Mouse (Mus musculus) forebrain, embryonic 13.5 days (tissue): ENCODE measurements at regions not wholly inside any gene's neighbourhood (a gene's known extent, or its start where the extent isn't known, plus 50 kb on each side); places are given as distances from the start of the nearest gene placed in this dataset.
"Not testable (repeated sequence)": the region's sequence is repeated elsewhere in the genome, so short reads cannot be mapped to it uniquely, and the experiment has no call there.

Experiments
- ATAC-seq: fragments of 200-750 bp; cut with Nextera tagmentation; 2 replicates; pipeline ENCODE4 v1.8.0; 2017
- H3K27ac ChIP-seq: fragments of 300-500 bp; sonication (generic); 2 replicates; pipeline ENCODE4 v1.5.1; 2015; ENCODE audit warnings: inconsistent platforms, mild to moderate bottlenecking, moderate library complexity
- H3K27me3 ChIP-seq: fragments of 300-500 bp; sonication (generic); 2 replicates; pipeline ENCODE4 v1.6.1; 2015; ENCODE audit warnings: mild to moderate bottlenecking, inconsistent platforms
- H3K36me3 ChIP-seq: fragments of 300-500 bp; sonication (generic); 2 replicates; pipeline ENCODE4 v1.6.1; 2015; ENCODE audit warnings: mild to moderate bottlenecking, inconsistent platforms; ENCODE audit not compliant: poor library complexity, severe bottlenecking
- H3K4me1 ChIP-seq: fragments of 300-500 bp; sonication (generic); 2 replicates; pipeline ENCODE4 v1.6.1; 2015; ENCODE audit warnings: inconsistent platforms
- H3K4me2 ChIP-seq: fragments of 300-500 bp; sonication (generic); 2 replicates; pipeline ENCODE4 v1.6.1; 2015; ENCODE audit warnings: inconsistent platforms, mild to moderate bottlenecking, moderate library complexity
- H3K4me3 ChIP-seq: fragments of 300-500 bp; sonication (generic); 2 replicates; pipeline ENCODE4 v1.5.1; 2015; ENCODE audit warnings: mild to moderate bottlenecking, inconsistent platforms
- H3K9ac ChIP-seq: fragments of 300-500 bp; sonication (generic); 2 replicates; pipeline ENCODE4 v1.6.1; 2015; ENCODE audit warnings: mild to moderate bottlenecking, inconsistent platforms
- H3K9me3 ChIP-seq: fragments of 300-500 bp; sonication (generic); replicated peaks from 2 replicates; pipeline ENCODE4 v1.6.1; 2016; ENCODE audit warnings: inconsistent platforms
- WGBS: fragments of 180-500 bp; shearing (Covaris S2); methylation state at CpG from one replicate; pipeline ENCODE4 v1.1.7; 2015; 5-methylcytosine and 5-hydroxymethylcytosine counted together

GRCm38 (mm10) chr12:45476881-45477280, 402.4 kb upstream of the Stxbp6 start:
- Histone ChIP-seq H3K4me3 (no peak overlapping the region), H3K36me3 (no peaks in the 10 kb centered on the region), H3K27me3 (no peaks in the 10 kb centered on the region), H3K27ac (no peak overlapping the region), H3K9ac (no peak overlapping the region), H3K4me1 (no peaks in the 10 kb centered on the region), H3K4me2 (no peak overlapping the region), H3K9me3 (no peaks in the 10 kb centered on the region)
- no peak for ATAC-seq

GRCm38 (mm10) chr12:45468093-45468492, 393.6 kb upstream of the Stxbp6 start:
- no peak for ATAC-seq
- no peak overlapping the region for H3K27ac ChIP-seq

DNA sequence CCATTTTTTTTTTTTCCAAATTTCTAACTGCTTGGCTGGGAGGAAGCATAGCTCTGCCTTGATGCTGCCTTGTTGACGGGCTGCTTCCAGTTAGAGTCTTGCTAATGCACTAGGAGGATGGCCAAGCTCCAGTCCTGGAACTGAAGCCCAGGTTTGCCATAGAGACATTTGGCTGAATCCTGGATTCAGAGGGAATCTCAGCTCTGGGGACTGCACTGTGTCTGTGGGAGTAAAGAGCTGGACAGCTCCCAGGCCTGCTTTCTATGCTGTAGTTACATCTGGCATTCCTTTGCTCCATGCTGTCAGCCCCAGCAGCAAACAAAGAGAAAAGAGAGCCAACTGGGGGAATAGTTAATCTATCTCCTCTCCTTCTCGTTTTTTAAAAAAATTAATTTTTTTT, 392.5 kb upstream of the Stxbp6 start:
- H3K4me3 ChIP-seq, result no peak overlapping the region
- ATAC-seq, result peak; percentile 69
- no peaks in the 10 kb centered on the region for H3K4me1 ChIP-seq
- peak overlapping the region; percentile 22; the same call in 1 of the 2 replicates for H3K27ac ChIP-seq
- no peaks in the 10 kb centered on the region for H3K27me3 ChIP-seq
- H3K9me3 ChIP-seq, result no peaks in the 10 kb centered on the region
- 47% methylated on average over 2 of the region's 2 CpGs for whole genome bisulfite sequencing
- no peak overlapping the region for H3K9ac ChIP-seq
- H3K36me3 ChIP-seq, result no peaks in the 10 kb centered on the region
- H3K4me2 ChIP-seq, result no peak overlapping the region

More at GRCm38 (mm10) chr12:45468093-45468492, 393.6 kb upstream of the Stxbp6 start:
- Histone ChIP-seq H3K4me3 (no peak overlapping the region), H3K9me3 (no peaks in the 10 kb centered on the region), H3K9ac (no peak overlapping the region), H3K4me2 (no peak overlapping the region), H3K27me3 (no peaks in the 10 kb centered on the region), H3K36me3 (no peaks in the 10 kb centered on the region), H3K4me1 (no peaks in the 10 kb centered on the region)
- WGBS, result 81% methylated on average over 3 of the region's 3 CpGs

- no peak overlapping the region for H3K4me2 ChIP-seq
- H3K27me3 ChIP-seq, result no peaks in the 10 kb centered on the region
- peak; percentile 95 for ATAC-seq
- 56% methylated on average over 3 of the region's 3 CpGs for WGBS
- H3K9ac ChIP-seq, result no peak overlapping the region
- no peak overlapping the region for H3K4me3 ChIP-seq
- H3K9me3 ChIP-seq, result no peaks in the 10 kb centered on the region
- H3K36me3 ChIP-seq, result no peaks in the 10 kb centered on the region
- H3K4me1 ChIP-seq, result no peaks in the 10 kb centered on the region
- H3K27ac ChIP-seq, result no peak overlapping the region
These were observed 391.6 kb upstream of the Stxbp6 start for GRCm38 (mm10) chr12:45466066-45466465.

- H3K27me3 ChIP-seq, result no peaks in the 10 kb centered on the region
- H3K4me1 ChIP-seq, result no peaks in the 10 kb centered on the region
- H3K9ac ChIP-seq, result no peak overlapping the region
- ATAC-seq, result no peak
- no peak overlapping the region for H3K4me3 ChIP-seq
- no peak overlapping the region for H3K4me2 ChIP-seq
- no peaks in the 10 kb centered on the region for H3K9me3 ChIP-seq
- H3K27ac ChIP-seq, result no peak overlapping the region
- H3K36me3 ChIP-seq, result no peaks in the 10 kb centered on the region
- WGBS, result 79% methylated on average over 2 of the region's 2 CpGs
These were observed 390.4 kb upstream of the Stxbp6 start for GRCm38 (mm10) chr12:45464952-45465351.

DNA sequence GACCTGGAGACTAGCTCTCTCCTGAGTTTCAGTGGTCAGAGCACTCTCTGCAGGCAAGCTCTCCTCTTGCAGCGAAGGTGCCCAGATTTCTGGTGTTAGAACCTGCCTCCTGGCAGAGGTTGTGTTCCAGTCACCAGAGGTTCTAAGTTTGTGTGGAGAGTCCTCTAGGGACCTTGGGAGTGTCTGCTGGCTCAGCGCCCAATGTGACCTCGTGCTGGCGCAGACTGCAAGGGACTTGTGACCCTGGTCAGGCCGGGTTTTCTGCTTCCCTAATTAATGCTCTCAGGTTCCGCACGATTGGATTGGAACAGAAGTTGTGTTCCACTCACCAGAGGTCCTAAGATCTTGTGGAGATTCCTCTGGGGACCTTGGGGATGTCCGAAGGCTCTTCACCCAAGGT, 384.2 kb upstream of the Stxbp6 start:
- H3K27ac ChIP-seq, H3K9ac ChIP-seq, H3K27me3 ChIP-seq, H3K9me3 ChIP-seq, H3K4me2 ChIP-seq, H3K4me1 ChIP-seq, ATAC-seq, H3K4me3 ChIP-seq, H3K36me3 ChIP-seq: not testable (repeated sequence)
- WGBS, result 86% methylated on average over 8 of the region's 8 CpGs

DNA sequence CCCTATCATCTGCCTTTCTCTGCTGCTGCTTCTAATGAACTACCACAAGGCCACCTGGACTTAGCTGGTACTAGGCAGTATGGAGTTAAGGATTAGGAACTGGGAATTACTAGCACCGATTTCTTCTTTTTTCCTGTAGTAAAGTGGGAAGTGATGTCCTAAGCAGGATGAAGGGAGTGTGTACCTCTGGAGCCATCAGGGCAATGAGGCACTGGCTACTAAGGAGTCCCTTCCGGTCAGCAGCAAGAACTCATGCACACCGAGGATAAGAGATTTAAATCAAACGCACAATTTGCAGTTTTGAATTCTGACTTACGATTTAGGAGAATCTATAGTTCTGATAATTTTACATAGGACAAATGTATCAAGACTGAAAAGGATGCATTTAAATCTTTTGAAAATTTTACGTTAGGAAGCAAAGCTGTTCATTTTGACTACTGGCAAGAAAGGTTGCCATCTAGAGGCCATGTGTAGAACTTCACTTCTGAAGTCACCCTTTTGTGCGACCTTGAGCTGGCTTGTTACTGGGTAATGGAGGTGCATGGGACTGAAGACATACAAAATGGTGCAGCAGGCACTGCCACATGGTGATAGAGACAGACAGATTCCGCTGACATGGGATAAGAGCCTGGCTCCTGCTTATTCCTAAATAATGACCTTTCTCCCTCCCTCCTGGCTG, 369.1 kb upstream of the Stxbp6 start:
- Histone ChIP-seq H3K27ac (no peak overlapping the region), H3K4me3 (no peak overlapping the region), H3K36me3 (no peaks in the 10 kb centered on the region), H3K9ac (no peak overlapping the region), H3K4me1 (no peaks in the 10 kb centered on the region), H3K27me3 (no peaks in the 10 kb centered on the region), H3K4me2 (no peak overlapping the region), H3K9me3 (no peaks in the 10 kb centered on the region)
- 63% methylated on average over 8 of the region's 8 CpGs for WGBS
- ATAC-seq, result peak; percentile 82

DNA sequence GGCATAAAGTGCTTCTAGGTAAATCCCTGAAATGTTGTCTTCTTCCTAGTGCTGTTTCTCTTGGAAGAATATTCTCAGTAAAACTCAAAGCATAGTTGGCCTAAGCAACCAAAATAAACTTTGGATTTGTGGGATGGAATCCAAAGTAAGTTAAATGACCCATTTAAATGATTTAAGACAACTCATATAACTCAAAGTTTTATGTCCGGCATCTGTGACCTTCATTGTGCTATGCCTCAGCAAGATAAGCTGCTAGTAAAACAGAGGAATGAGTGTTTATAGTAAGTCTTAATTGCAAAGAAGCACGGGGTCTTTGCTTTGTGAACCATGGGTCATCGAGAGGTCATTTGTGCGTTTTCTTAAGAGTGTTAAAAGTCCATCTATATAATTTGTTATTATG, 368.0 kb upstream of the Stxbp6 start:
- no peak overlapping the region for H3K4me3 ChIP-seq
- H3K36me3 ChIP-seq, result no peaks in the 10 kb centered on the region
- H3K9ac ChIP-seq, result no peak overlapping the region
- no peak for ATAC-seq
- no peaks in the 10 kb centered on the region for H3K9me3 ChIP-seq
- 43% methylated on average over 4 of the region's 4 CpGs for WGBS
- H3K27me3 ChIP-seq, result no peaks in the 10 kb centered on the region
- no peaks in the 10 kb centered on the region for H3K4me1 ChIP-seq
- H3K4me2 ChIP-seq, result no peak overlapping the region
- no peak overlapping the region for H3K27ac ChIP-seq

DNA sequence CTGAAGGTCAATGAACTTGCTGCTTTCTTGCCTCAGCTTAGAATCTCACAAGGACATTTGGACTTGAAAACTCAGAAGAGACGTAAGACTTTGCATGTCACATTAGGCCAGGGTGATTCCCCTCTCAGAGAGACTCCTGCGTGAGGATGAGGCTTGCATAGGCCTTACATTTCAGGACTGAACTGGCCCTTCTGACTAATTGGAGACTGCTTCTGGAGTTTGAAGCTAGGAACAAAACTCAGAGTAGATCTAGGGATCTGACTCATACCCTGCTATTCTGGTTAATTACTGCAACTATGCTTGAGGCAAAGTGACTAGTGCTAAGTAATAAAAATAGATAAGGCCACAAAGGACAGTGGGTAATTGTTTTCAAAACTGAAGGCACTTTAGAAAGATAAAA, 365.2 kb upstream of the Stxbp6 start:
- H3K36me3 ChIP-seq, result no peaks in the 10 kb centered on the region
- H3K4me3 ChIP-seq, result no peak overlapping the region
- H3K9ac ChIP-seq, result no peak overlapping the region
- no peak overlapping the region for H3K4me2 ChIP-seq
- ATAC-seq, result no peak
- H3K27me3 ChIP-seq, result no peaks in the 10 kb centered on the region
- no peaks in the 10 kb centered on the region for H3K4me1 ChIP-seq
- no peaks in the 10 kb centered on the region for H3K9me3 ChIP-seq
- WGBS, result 85% methylated on average over 2 of the region's 2 CpGs
- H3K27ac ChIP-seq, result no peak overlapping the region

GRCm38 (mm10) chr12:45437271-45437670, 362.8 kb upstream of the Stxbp6 start:
- Histone ChIP-seq H3K27ac (no peak overlapping the region), H3K4me1 (no peaks in the 10 kb centered on the region), H3K4me2 (no peak overlapping the region), H3K9ac (no peak overlapping the region), H3K27me3 (no peaks in the 10 kb centered on the region), H3K9me3 (no peaks in the 10 kb centered on the region), H3K4me3 (no peak overlapping the region), H3K36me3 (no peaks in the 10 kb centered on the region)
- ATAC-seq, result no peak

GRCm38 (mm10) chr12:45399436-45399835, 324.9 kb upstream of the Stxbp6 start:
- Histone ChIP-seq H3K9ac (no peak overlapping the region), H3K27me3 (no peaks in the 10 kb centered on the region), H3K4me2 (no peak overlapping the region), H3K4me1 (no peaks in the 10 kb centered on the region), H3K27ac (no peak overlapping the region), H3K36me3 (no peaks in the 10 kb centered on the region), H3K9me3 (no peaks in the 10 kb centered on the region), H3K4me3 (no peak overlapping the region)
- 81% methylated on average over 2 of the region's 2 CpGs for WGBS
- no peak for ATAC-seq

GRCm38 (mm10) chr12:45384864-45385263, 310.4 kb upstream of the Stxbp6 start:
- Histone ChIP-seq H3K27ac (no peak overlapping the region), H3K9me3 (no peaks in the 10 kb centered on the region; the same call in 1 of the 2 replicates), H3K36me3 (no peaks in the 10 kb centered on the region), H3K4me1 (no peaks in the 10 kb centered on the region), H3K4me2 (no peak overlapping the region), H3K9ac (no peak overlapping the region), H3K27me3 (no peaks in the 10 kb centered on the region), H3K4me3 (no peak overlapping the region)
- ATAC-seq, result no peak
- 55% methylated on average over 3 of the region's 3 CpGs for WGBS
